In genomic region chr10:39541951-39542521, GRCm38 (mm10) we compare ENCODE assay signal across 8 mouse cellular contexts.
DNase-seq lines count a peak whose midpoint lies in the region; ATAC-seq and TF ChIP-seq lines count a peak whose summit lies in the region.

No protein-coding gene starts in this region.

- WGBS in kidney, adult 2 months = 30% methylated on average over 7 of the region's 7 CpGs
- 8% methylated on average over 7 of the region's 7 CpGs for WGBS in hindbrain, embryonic 13.5 days
- WGBS in midbrain, embryonic 13.5 days = 4% methylated on average over 7 of the region's 7 CpGs

- DNase-seq in kidney, adult 2 months = no peak
- no peak for DNase-seq in kidney, postnatal 36 days
- peak; percentile 33 to 54 for DNase-seq in cerebellum, postnatal 36 days
- DNase-seq in thymus, postnatal 0 days (ENCODE audit: low spot score) = no peak
- DNase-seq in spleen, adult 12 weeks (ENCODE audit: low spot score) = no peak
- DNase-seq in thymus, postnatal 36 days = no peak

- ATAC-seq in hindbrain, embryonic 13.5 days (ENCODE audit: low FRiP score) = peak; percentile 57
- ATAC-seq in midbrain, embryonic 13.5 days = peak; percentile 55

- H3K4me3 ChIP-seq in kidney, adult 2 months (ENCODE audit: insufficient read depth, low read depth, low read length) = no peak overlapping the region
- no peak overlapping the region for H3K4me3 ChIP-seq in hindbrain, embryonic 13.5 days
- H3K4me3 ChIP-seq in midbrain, embryonic 13.5 days (replicated peaks) = no peak overlapping the region

- H3K4me2 ChIP-seq in hindbrain, embryonic 13.5 days = no peak overlapping the region
- no peak overlapping the region for H3K4me2 ChIP-seq in midbrain, embryonic 13.5 days (replicated peaks)

- peak overlapping the region; percentile 74 for H3K9ac ChIP-seq in hindbrain, embryonic 13.5 days
- H3K9ac ChIP-seq in midbrain, embryonic 13.5 days (replicated peaks) = peak overlapping the region; percentile 58

- no peak for TF ChIP-seq POLR2A in kidney, adult 2 months (IDR thresholded peaks at IDR 0.05; ENCODE audit: low read depth, low read length)

- H3K9me3 ChIP-seq in hindbrain, embryonic 13.5 days = no peaks in the 10 kb centered on the region
- H3K9me3 ChIP-seq in midbrain, embryonic 13.5 days = no peaks in the 10 kb centered on the region

- TF ChIP-seq CTCF in kidney, adult 2 months (conservative IDR thresholded peaks at IDR 0.05; ENCODE audit: insufficient read depth, insufficient read length, low read depth, low read length) = no peak

- H3K36me3 ChIP-seq in kidney, adult 2 months (ENCODE audit: control insufficient read depth, insufficient read depth, low read length) = no peaks in the 10 kb centered on the region
- peaks cover 19% of the 10 kb centered on the region for H3K36me3 ChIP-seq in hindbrain, embryonic 13.5 days
- peaks cover 17% of the 10 kb centered on the region for H3K36me3 ChIP-seq in midbrain, embryonic 13.5 days

- peaks cover 11% of the 10 kb centered on the region for H3K4me1 ChIP-seq in kidney, adult 2 months (ENCODE audit: control insufficient read depth, insufficient read depth, low read length)
- peaks cover 84% of the 10 kb centered on the region for H3K4me1 ChIP-seq in hindbrain, embryonic 13.5 days (replicated peaks)
- H3K4me1 ChIP-seq in midbrain, embryonic 13.5 days (replicated peaks) = peaks cover 80% of the 10 kb centered on the region

- no peaks in the 10 kb centered on the region for H3K27me3 ChIP-seq in kidney, adult 2 months (replicated peaks; ENCODE audit: control insufficient read depth, insufficient read depth, low read length)
- H3K27me3 ChIP-seq in hindbrain, embryonic 13.5 days = no peaks in the 10 kb centered on the region
- no peaks in the 10 kb centered on the region for H3K27me3 ChIP-seq in midbrain, embryonic 13.5 days

- H3K27ac ChIP-seq in kidney, adult 2 months (ENCODE audit: insufficient read depth, low read depth, low read length) = 0 out of 2 replicates have a peak overlapping the region, but pooled peaks have one; percentile 2
- peak overlapping the region; percentile 99 for H3K27ac ChIP-seq in hindbrain, embryonic 13.5 days
- peak overlapping the region; percentile 99 for H3K27ac ChIP-seq in midbrain, embryonic 13.5 days

Comparison
In these comparisons a context has a peak if more than half of its experiments do, and no peak if none do; other contexts are left out.
1. DNase-seq: peak in cerebellum, postnatal 36 days (2 of 2); none in kidney, adult 2 months (single experiment), kidney, postnatal 36 days (0 of 2), thymus, postnatal 0 days (single experiment), spleen, adult 12 weeks (single experiment) and thymus, postnatal 36 days (0 of 2).
2. H3K27ac ChIP-seq: peak in every context shown above with its lines; median percentile 99 in hindbrain, embryonic 13.5 days; 99 in midbrain, embryonic 13.5 days; 2 in kidney, adult 2 months.